Mouse (Mus musculus) midbrain, embryonic 12.5 days (tissue): Measurements from ENCODE around the gene Rufy4. TPM values are rescaled to one million over a fixed set of nuclear protein-coding genes. Genes with fewer than 3 reads are reported as not detected.
"Not testable (repeated sequence)": the region's sequence is repeated elsewhere in the genome, so short reads cannot be mapped to it uniquely, and the experiment has no call there.

Source experiments
- ATAC-seq: fragments of 200-750 bp; cut with Nextera tagmentation; 2 replicates; pipeline ENCODE4 v1.8.0; 2017; ENCODE audit warnings: low read depth, moderate TSS enrichment, moderate library complexity; ENCODE audit not compliant: low FRiP score
- H3K27ac ChIP-seq: fragments of 300-500 bp; sonication (generic); replicated peaks from 2 replicates; pipeline ENCODE4 v1.5.1; 2016; ENCODE audit warnings: mild to moderate bottlenecking
- H3K27me3 ChIP-seq: fragments of 300-500 bp; sonication (generic); 2 replicates; pipeline ENCODE4 v1.6.1; 2016; ENCODE audit warnings: mild to moderate bottlenecking
- H3K36me3 ChIP-seq: fragments of 300-500 bp; sonication (generic); 2 replicates; pipeline ENCODE4 v1.6.1; 2016
- H3K4me1 ChIP-seq: fragments of 300-500 bp; sonication (generic); 2 replicates; pipeline ENCODE4 v1.6.1; 2016
- H3K4me2 ChIP-seq: fragments of 300-500 bp; sonication (generic); replicated peaks from 2 replicates; pipeline ENCODE4 v1.6.1; 2016; ENCODE audit warnings: mild to moderate bottlenecking, moderate library complexity
- H3K4me3 ChIP-seq: fragments of 300-500 bp; sonication (generic); 2 replicates; pipeline ENCODE4 v1.5.1; 2016; ENCODE audit warnings: mild to moderate bottlenecking
- H3K9ac ChIP-seq: fragments of 300-500 bp; sonication (generic); replicated peaks from 2 replicates; pipeline ENCODE4 v1.6.1; 2016; ENCODE audit warnings: mild to moderate bottlenecking, moderate library complexity
- H3K9me3 ChIP-seq: fragments of 300-500 bp; sonication (generic); 2 replicates; pipeline ENCODE4 v1.6.1; 2016; ENCODE audit warnings: mild to moderate bottlenecking
- WGBS: fragments of 180-500 bp; shearing (Covaris S2); methylation state at CpG from one replicate; pipeline ENCODE4 v1.1.7; 2016; 5-methylcytosine and 5-hydroxymethylcytosine counted together
- polyA plus RNA-seq: library from polyadenylated mRNA; unstranded; fragments of >200 nt; fragmentation: Nextera tagmentation; extraction: Ambion mirVana; gene quantifications from 2 replicates; pipeline ENCODE4 v1.2.1, GENCODE M21; 2016

Rufy4 gene
- polyA plus RNA-seq, 1 experiment from 2014 or later: 0.37 TPM

GRCm38 (mm10) chr1:74156381-74156910 lies 31.1 kb downstream of the Rufy4 start:
- Histone ChIP-seq H3K27me3 (no peaks in the 10 kb centered on the region), H3K4me3 (no peak overlapping the region), H3K27ac (no peak overlapping the region), H3K9ac (no peak overlapping the region), H3K4me1 (no peaks in the 10 kb centered on the region), H3K36me3 (no peaks in the 10 kb centered on the region), H3K4me2 (no peak overlapping the region), H3K9me3 (no peaks in the 10 kb centered on the region)
- no peak for ATAC-seq
- 81% methylated on average over 14 of the region's 14 CpGs for WGBS

DNA sequence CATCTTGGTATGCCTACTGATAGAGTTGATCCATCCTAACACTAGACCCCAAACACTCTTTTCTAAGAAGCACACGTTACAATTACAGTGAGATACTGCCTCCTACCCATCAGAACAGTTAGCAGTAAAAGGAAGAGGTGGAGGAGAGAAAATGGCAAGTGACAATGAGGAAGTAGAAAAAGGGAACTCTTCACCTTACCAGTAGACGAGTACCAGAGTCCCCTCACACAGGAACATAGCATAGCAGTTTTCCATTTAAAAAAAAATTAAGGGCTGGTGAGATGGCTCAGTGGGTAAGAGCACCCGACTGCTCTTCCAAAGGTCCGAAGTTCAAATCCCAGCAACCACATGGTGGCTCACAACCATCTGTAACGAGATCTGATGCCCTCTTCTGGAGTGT lies 34.3 kb downstream of the Rufy4 start:
- not testable (repeated sequence) for H3K27me3 ChIP-seq, H3K9me3 ChIP-seq, H3K36me3 ChIP-seq, H3K4me3 ChIP-seq, ATAC-seq, H3K4me1 ChIP-seq, H3K4me2 ChIP-seq, H3K27ac ChIP-seq, H3K9ac ChIP-seq
- WGBS: 84% methylated on average over 5 of the region's 5 CpGs

DNA sequence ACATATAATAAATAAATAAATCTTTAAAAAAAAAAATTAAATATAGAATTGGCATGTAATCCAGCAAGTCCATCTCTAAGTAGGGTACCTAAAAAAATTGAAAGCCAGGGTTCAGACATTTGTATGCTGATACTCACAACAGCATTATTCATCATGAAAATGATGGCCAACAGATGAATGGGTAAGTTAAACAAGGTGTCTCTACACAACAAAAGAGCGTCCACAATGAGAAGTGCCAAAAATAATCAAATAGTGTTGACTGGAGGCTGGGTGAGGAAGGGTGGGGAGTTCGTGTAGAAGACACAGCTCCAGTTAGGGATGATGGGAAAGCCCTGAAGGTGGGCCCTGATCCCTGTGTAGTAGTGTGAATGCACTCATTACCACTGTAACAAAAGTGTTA lies 34.7 kb downstream of the Rufy4 start:
- Histone ChIP-seq H3K27me3 (no peaks in the 10 kb centered on the region), H3K4me1 (no peaks in the 10 kb centered on the region), H3K27ac (no peak overlapping the region), H3K9me3 (no peaks in the 10 kb centered on the region), H3K36me3 (no peaks in the 10 kb centered on the region), H3K4me3 (no peak overlapping the region), H3K4me2 (no peak overlapping the region), H3K9ac (no peak overlapping the region)
- WGBS: 81% methylated on average over 2 of the region's 2 CpGs
- ATAC-seq: no peak

- 89% methylated on average over 5 of the region's 5 CpGs for WGBS
- H3K27ac ChIP-seq: no peak overlapping the region
- H3K4me2 ChIP-seq: no peak overlapping the region
- H3K4me1 ChIP-seq: no peaks in the 10 kb centered on the region
- H3K27me3 ChIP-seq: no peaks in the 10 kb centered on the region
- no peaks in the 10 kb centered on the region for H3K36me3 ChIP-seq
- H3K9me3 ChIP-seq: no peaks in the 10 kb centered on the region
- no peak overlapping the region for H3K9ac ChIP-seq
- ATAC-seq: no peak
- no peak overlapping the region for H3K4me3 ChIP-seq
Measured at GRCm38 (mm10) chr1:74167136-74167535, 41.8 kb downstream of the Rufy4 start.

- Histone ChIP-seq H3K4me1 (no peaks in the 10 kb centered on the region), H3K9me3 (no peaks in the 10 kb centered on the region), H3K4me2 (no peak overlapping the region), H3K9ac (no peak overlapping the region), H3K36me3 (no peaks in the 10 kb centered on the region), H3K27ac (no peak overlapping the region), H3K27me3 (no peaks in the 10 kb centered on the region), H3K4me3 (no peak overlapping the region)
- no peak for ATAC-seq
- WGBS: 89% methylated on average over 3 of the region's 3 CpGs
Measured at GRCm38 (mm10) chr1:74169721-74170120, 44.4 kb downstream of the Rufy4 start.

DNA sequence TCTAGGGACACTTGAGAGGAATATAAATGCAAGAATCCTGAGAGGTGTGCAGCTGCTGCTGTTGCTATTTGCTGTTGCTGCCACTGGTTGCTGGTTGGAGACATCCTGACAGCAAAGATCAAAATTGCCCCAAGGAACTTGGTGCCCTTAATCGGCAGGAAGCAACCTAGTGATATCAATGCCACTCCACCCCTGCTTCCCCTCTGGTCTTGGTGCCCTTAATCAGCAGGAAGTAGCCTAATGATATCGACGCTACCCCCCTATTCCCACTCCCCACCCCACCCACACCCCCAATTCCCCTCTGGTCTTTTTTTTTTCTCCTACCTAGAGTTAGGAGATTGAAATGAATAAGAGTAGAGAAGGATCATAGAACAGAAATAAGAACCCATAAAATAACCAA lies 47.4 kb downstream of the Rufy4 start:
- 83% methylated on average over 3 of the region's 3 CpGs for WGBS
- no peak for ATAC-seq
- H3K27ac ChIP-seq: no peak overlapping the region

GRCm38 (mm10) chr1:74175731-74176130 lies 50.4 kb downstream of the Rufy4 start:
- Histone ChIP-seq H3K4me2 (no peak overlapping the region), H3K27ac (no peak overlapping the region), H3K9ac (no peak overlapping the region), H3K27me3 (no peaks in the 10 kb centered on the region), H3K9me3 (no peaks in the 10 kb centered on the region), H3K36me3 (no peaks in the 10 kb centered on the region), H3K4me3 (no peak overlapping the region), H3K4me1 (no peaks in the 10 kb centered on the region)
- ATAC-seq: no peak
- 82% methylated on average over 4 of the region's 4 CpGs for WGBS

More for the DNA sequence above, 47.4 kb downstream of the Rufy4 start:
- Histone ChIP-seq H3K9me3 (no peaks in the 10 kb centered on the region), H3K36me3 (no peaks in the 10 kb centered on the region), H3K27me3 (no peaks in the 10 kb centered on the region), H3K4me2 (no peak overlapping the region), H3K4me3 (no peak overlapping the region), H3K4me1 (no peaks in the 10 kb centered on the region), H3K9ac (no peak overlapping the region)

DNA sequence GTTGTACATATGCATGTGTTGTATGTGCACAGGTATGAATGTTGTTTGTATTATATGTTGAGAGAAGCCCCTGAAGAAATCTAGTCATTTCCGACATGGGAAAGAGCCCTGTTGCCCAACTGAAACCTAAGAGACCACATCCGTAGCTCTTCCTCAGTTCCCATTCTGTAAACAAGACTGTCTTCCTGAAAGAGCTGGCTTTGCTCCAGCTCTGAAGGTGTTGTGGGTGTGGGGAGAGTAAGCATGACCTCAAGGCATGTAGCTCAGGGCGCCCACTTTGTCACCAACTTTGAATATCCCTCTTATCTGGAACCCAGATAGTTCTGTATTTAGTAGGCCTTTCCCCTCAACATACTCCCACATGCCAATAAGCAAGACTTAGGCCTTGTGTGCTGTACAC lies 53.3 kb downstream of the Rufy4 start:
- H3K4me3 ChIP-seq: no peak overlapping the region
- no peaks in the 10 kb centered on the region for H3K4me1 ChIP-seq
- H3K9ac ChIP-seq: no peak overlapping the region
- H3K27me3 ChIP-seq: no peaks in the 10 kb centered on the region
- H3K4me2 ChIP-seq: no peak overlapping the region
- no peak for ATAC-seq
- 85% methylated on average over 3 of the region's 3 CpGs for WGBS
- no peaks in the 10 kb centered on the region for H3K36me3 ChIP-seq
- no peaks in the 10 kb centered on the region for H3K9me3 ChIP-seq
- H3K27ac ChIP-seq: no peak overlapping the region

DNA sequence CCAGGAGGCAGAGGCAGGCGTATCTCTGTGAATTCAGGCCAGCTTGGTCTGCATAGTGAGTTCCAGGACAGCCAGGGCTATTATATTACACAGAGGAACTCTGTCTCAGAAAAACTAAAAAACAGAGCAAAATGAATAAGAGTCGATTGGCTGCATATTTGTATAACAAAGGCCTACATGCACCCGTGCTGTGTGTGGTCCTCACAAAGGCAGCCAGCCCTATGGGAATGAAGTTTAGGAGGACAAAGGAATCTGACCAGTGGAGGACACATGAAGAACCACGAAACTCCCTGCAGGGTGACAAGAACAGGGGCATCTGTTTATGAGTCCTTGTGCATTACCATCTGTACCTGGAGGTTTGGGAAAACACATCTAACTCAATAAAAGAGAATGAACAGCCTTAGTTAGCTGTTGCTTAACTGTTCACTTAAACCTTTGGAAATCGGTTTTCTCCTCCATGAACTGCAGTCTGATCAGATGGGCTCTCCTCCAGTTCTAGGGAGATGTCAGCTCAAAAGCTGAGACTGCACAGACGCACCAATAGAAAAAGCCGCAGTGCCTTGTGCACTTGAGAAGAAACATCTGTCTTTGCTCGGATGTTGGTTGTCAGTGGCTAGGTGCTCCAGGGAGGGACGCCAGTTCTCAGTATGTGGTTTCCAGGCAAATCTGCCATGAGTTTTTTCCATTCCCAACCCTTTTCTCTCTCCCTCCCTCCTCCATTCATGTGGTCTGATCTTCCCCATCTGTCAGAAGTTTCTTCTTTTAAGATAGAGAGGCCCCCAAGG lies 54.5 kb downstream of the Rufy4 start:
- Histone ChIP-seq H3K4me2 (no peak overlapping the region), H3K9me3 (no peaks in the 10 kb centered on the region), H3K9ac (no peak overlapping the region), H3K27ac (no peak overlapping the region), H3K4me1 (no peaks in the 10 kb centered on the region), H3K36me3 (no peaks in the 10 kb centered on the region), H3K4me3 (no peak overlapping the region), H3K27me3 (no peaks in the 10 kb centered on the region)
- 67% methylated on average over 9 of the region's 9 CpGs for WGBS
- ATAC-seq: no peak

DNA sequence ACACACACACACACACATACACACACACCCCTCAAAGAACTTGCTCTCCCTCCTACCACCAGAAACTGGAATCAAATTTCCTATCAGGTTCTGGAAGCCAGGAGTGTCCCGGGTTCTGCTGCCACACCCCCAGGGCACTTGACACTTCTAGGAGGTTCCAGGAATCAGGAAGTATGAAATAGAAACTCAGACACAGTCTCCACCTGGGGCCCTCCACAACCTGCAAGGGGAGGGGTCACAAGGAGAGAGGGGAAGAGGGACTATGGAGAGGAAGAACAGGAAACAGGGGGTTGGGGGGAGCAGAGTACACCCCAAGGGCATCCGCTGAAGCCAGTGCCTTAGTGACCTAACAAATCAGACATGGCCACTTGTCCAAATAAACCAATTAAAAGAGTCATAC lies 56.1 kb downstream of the Rufy4 start:
- Histone ChIP-seq H3K36me3 (no peaks in the 10 kb centered on the region), H3K4me1 (no peaks in the 10 kb centered on the region), H3K27me3 (no peaks in the 10 kb centered on the region), H3K9me3 (no peaks in the 10 kb centered on the region), H3K9ac (no peak overlapping the region), H3K4me3 (no peak overlapping the region), H3K27ac (no peak overlapping the region), H3K4me2 (no peak overlapping the region)
- 85% methylated on average over 2 of the region's 2 CpGs for WGBS
- ATAC-seq: no peak

- Histone ChIP-seq H3K4me3 (no peak overlapping the region), H3K4me2 (no peak overlapping the region), H3K36me3 (no peaks in the 10 kb centered on the region), H3K9me3 (no peaks in the 10 kb centered on the region), H3K9ac (no peak overlapping the region), H3K27ac (no peak overlapping the region), H3K27me3 (no peaks in the 10 kb centered on the region), H3K4me1 (no peaks in the 10 kb centered on the region)
- WGBS: 75% methylated on average over 2 of the region's 2 CpGs
- no peak for ATAC-seq
Measured at GRCm38 (mm10) chr1:74183006-74183405, 57.7 kb downstream of the Rufy4 start.

GRCm38 (mm10) chr1:74190471-74190870 lies 65.1 kb downstream of the Rufy4 start:
- no peak overlapping the region for H3K9ac ChIP-seq
- H3K4me3 ChIP-seq: no peak overlapping the region
- H3K9me3 ChIP-seq: no peaks in the 10 kb centered on the region
- WGBS: 83% methylated on average over 7 of the region's 7 CpGs
- no peaks in the 10 kb centered on the region for H3K4me1 ChIP-seq
- H3K36me3 ChIP-seq: no peaks in the 10 kb centered on the region
- H3K27ac ChIP-seq: no peak overlapping the region
- no peak overlapping the region for H3K4me2 ChIP-seq
- peaks cover 2% of the 10 kb centered on the region; the same call in 1 of the 2 replicates for H3K27me3 ChIP-seq
- ATAC-seq: no peak

- no peak for ATAC-seq
- no peak overlapping the region for H3K4me3 ChIP-seq
- H3K27me3 ChIP-seq: peaks cover 16% of the 10 kb centered on the region
- H3K9me3 ChIP-seq: no peaks in the 10 kb centered on the region
- H3K4me2 ChIP-seq: no peak overlapping the region
- no peak overlapping the region for H3K9ac ChIP-seq
- no peaks in the 10 kb centered on the region for H3K4me1 ChIP-seq
- WGBS: 80% methylated on average over 2 of the region's 2 CpGs
- no peaks in the 10 kb centered on the region for H3K36me3 ChIP-seq
- no peak overlapping the region for H3K27ac ChIP-seq
Measured at GRCm38 (mm10) chr1:74192711-74193110, 67.4 kb downstream of the Rufy4 start.
